Mouse (Mus musculus) layer of hippocampus, adult 2 months (tissue): ENCODE measurements around the gene Vps4a. TPM values are rescaled to one million over a fixed set of nuclear protein-coding genes. Genes with fewer than 3 reads are reported as not detected.
"Not testable (repeated sequence)": the region's sequence is repeated elsewhere in the genome, so short reads cannot be mapped to it uniquely, and the experiment has no call there.

ENCODE experiments used
- DNase-seq, 2 experiments: peaks; one replicate each; pipeline ENCODE4 v3.0.0; 2022; ENCODE audit warnings: low spot score in 2 of 2
- H3K27ac ChIP-seq: fragments of 200-600 bp; 2 replicates; pipeline ENCODE4 v1.8.1; 2022
- H3K4me3 ChIP-seq: fragments of 200-600 bp; 2 replicates; pipeline ENCODE4 v1.8.1; 2022; ENCODE audit warnings: mild to moderate bottlenecking
- CTCF ChIP-seq: fragments of 200-600 bp; conservative IDR thresholded peaks from 2 replicates; pipeline ENCODE4 v1.8.1; 2022; ENCODE audit warnings: antibody characterized with exemption, mild to moderate bottlenecking, moderate library complexity
- long read RNA-seq, 2 experiments: library from polyadenylated mRNA; stranded (forward); transcript quantifications; one replicate each; pipeline ENCODE4 v2.0.0; 2021; ENCODE audit warnings: borderline mapping rate in 2 of 2
- total RNA-seq, 2 experiments: library from RNA; stranded (reverse); gene quantifications; 2 replicates each; pipeline ENCODE4 v1.2.3; 2021

Vps4a gene
- 100 to 1,000 TPM; 112 to 116 TPM for total RNA-seq
- long read RNA-seq, experiment 1, transcript Vps4a-201 (11 exons, 2,178 nt), result major isoform, 61 of 72 reads
- long read RNA-seq, experiment 1, partial matches to known transcripts, result 2 of 72 reads
- long read RNA-seq, experiment 1, other reads (novel, unspliced or antisense), result 9 of 72 reads
- long read RNA-seq, experiment 2, transcript Vps4a-201 (11 exons, 2,178 nt), result major isoform, 106 of 115 reads
- long read RNA-seq, experiment 2, partial matches to known transcripts, result 2 of 115 reads
- long read RNA-seq, experiment 2, other reads (novel, unspliced or antisense), result 7 of 115 reads

DNA sequence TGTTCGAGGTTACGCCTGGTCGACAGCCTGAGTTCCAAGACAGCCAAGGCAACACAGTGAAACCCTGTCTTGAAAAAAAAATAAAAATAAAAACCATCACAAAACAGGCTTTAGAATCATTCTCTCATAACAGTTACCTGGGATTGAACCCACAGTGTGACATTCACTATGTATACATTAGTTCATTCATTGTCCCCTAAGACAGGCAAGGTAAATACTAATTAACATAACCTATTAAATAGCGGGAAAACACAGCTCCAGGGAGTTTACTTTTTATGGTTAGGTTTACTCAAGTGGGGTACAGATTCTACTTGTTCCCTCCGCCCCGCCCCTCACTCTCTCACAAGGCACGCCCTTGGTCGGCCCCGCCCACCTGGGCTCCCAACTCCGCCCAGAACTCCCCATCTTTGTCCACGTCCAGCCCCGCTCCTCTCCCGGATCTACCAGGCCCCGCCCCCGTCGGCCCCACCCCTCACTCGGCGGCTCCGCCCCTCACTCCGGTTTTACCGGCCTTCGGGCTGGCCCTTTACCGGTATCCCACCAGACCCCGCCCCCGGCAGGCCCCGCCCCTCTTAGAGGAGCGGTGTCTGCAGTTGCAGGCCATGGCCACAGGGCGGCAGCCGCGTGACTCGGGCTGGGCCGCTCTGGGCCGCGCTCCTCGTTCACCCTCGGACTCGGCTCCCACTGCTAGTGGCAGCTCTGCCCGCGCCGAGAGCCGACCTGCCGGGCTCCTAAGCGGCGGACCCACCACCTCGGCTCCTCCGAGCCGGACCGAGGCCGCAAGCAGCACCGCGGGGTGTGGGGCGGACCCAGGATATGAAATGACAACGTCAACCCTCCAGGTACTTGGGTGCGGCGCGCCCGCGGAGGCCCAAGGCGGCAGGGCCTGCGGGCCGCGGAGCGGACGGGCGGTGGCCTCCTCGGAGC lies at the start of gene Vps4a:
Vps4a (plus strand) TSS at position 573 of the 927 bp plus-strand sequence.
- DNase-seq, result peak; percentile 95 to 97

GRCm38 (mm10) chr8:106985404-106985821 lies 45.6 kb upstream of the Vps4a start:
- peak overlapping the region; percentile 80 for H3K27ac ChIP-seq
- no peak for TF ChIP-seq CTCF
- DNase-seq, result peak in 1 of 2 experiments; percentile 66
- H3K4me3 ChIP-seq, result no peak overlapping the region

More for the DNA sequence above, at the start of gene Vps4a:
- Histone ChIP-seq H3K4me3 (peak within 1 kb of the TSS; percentile 88), H3K27ac (peak within 1 kb of the TSS; percentile 93)
- TF ChIP-seq CTCF, result peak; percentile 99

DNA sequence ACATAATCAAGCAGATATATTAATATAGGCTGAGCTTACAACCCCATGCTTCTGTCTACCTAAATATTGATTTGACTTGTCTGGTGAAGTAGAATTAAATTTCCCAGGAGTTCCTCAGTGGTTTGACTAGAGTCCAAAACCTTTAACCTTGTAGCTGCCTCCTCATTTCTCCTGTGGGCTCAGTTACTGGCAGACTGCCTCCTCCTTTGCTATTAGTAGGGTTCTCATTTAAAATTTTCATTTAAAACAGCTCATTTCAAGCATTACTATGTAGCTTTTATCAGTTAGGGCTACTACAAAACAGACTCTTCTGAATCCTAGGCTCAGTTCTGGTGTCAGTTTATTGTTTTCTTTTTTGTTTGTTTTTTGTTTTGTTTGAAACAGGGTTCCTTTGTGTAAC lies 45.1 kb upstream of the Vps4a start:
- TF ChIP-seq CTCF, result no peak
- H3K4me3 ChIP-seq, result no peak overlapping the region
- peak overlapping the region; percentile 80 for H3K27ac ChIP-seq
- no peak for DNase-seq

DNA sequence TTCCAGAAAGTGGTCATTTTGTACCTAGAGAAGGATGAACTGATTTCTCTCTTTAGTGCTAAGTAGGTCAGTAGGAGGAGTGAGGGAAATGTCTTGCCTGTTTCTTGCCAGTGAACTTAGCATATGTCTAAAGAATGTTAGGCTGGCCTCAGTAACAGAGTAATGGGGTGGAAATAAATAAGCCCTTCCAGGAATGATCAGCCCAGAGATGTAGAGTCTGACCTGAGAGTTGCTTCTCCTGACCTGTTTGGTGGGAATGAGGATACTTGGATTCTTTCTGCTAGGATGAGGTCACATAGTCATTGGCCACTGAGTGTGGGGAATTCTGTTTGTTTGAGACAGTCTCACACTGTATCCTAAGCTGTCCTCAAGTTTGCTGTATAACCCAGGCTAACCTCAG lies 43.5 kb upstream of the Vps4a start:
- H3K4me3 ChIP-seq, result no peak overlapping the region
- no peak for DNase-seq
- H3K27ac ChIP-seq, result no peak overlapping the region
- no peak for TF ChIP-seq CTCF

GRCm38 (mm10) chr8:106991393-106991792 lies 39.6 kb upstream of the Vps4a start:
- no peak for TF ChIP-seq CTCF
- no peak overlapping the region for H3K4me3 ChIP-seq
- DNase-seq, result peak in 1 of 2 experiments; percentile 51
- H3K27ac ChIP-seq, result peak overlapping the region; percentile 19; the same call in 1 of the 2 replicates

- not testable (repeated sequence) for H3K27ac ChIP-seq, DNase-seq, H3K4me3 ChIP-seq
- peak; percentile 62 for TF ChIP-seq CTCF
These were observed 34.7 kb upstream of the Vps4a start for GRCm38 (mm10) chr8:106996339-106996738.

GRCm38 (mm10) chr8:106997416-106997815 lies 33.6 kb upstream of the Vps4a start:
- Histone ChIP-seq H3K4me3 (no peak overlapping the region), H3K27ac (no peak overlapping the region)
- no peak for TF ChIP-seq CTCF
- no peak for DNase-seq

DNA sequence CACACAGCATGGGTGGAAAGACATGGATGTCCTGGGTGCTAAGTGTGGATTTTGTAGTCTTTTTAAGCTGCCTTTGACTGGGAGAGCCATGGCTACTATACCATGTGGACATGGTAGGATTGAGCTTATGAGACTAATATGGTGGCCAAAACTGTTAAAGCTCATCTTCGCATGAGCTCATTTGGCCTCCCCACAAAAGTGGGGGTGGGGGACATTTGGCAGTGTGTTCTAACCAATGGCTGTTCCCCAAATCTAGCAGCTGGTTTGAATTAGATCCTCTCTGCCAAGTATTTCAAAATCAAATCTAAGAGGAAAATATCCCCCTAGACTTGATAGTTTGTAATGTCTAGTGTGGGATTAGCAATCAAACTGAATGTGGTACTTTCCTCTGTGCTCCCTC lies 32.0 kb upstream of the Vps4a start:
- H3K27ac ChIP-seq, result peak overlapping the region; percentile 77
- peak; percentile 64 to 66 for DNase-seq
- no peak overlapping the region for H3K4me3 ChIP-seq
- no peak for TF ChIP-seq CTCF

- H3K4me3 ChIP-seq, result no peak overlapping the region
- DNase-seq, result peak; percentile 87 to 94
- peak overlapping the region; percentile 56; the same call in 1 of the 2 replicates for H3K27ac ChIP-seq
- peak; percentile 100 for TF ChIP-seq CTCF
These were observed 28.5 kb upstream of the Vps4a start for GRCm38 (mm10) chr8:107002532-107002931.

DNA sequence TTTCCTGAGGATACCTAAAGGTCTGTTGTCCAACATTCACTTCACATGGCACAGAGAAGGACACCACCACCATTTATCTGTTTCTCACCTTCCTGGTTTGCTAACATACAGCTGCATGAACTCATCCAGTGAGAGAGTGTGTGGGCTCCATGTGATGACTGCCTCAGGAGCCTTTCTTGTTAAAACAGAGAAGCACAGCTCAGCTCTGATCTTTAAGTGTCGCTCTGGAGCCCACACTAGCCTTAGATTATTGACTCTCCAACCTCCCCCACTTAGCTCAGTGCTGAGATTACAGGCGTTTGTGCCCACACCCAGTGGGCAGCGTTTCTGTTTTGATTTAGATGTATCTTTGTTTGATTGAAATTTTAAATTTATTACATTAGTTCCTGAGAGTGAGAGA lies 23.2 kb upstream of the Vps4a start:
- Histone ChIP-seq H3K4me3 (no peak overlapping the region), H3K27ac (0 out of 2 replicates have a peak overlapping the region, but pooled peaks have one; percentile 39)
- no peak for DNase-seq
- TF ChIP-seq CTCF, result no peak

GRCm38 (mm10) chr8:107012666-107013065 lies 18.4 kb upstream of the Vps4a start:
- DNase-seq, result no peak
- TF ChIP-seq CTCF, result no peak
- no peak overlapping the region for H3K4me3 ChIP-seq
- H3K27ac ChIP-seq, result no peak overlapping the region

GRCm38 (mm10) chr8:107014915-107015314 lies 16.1 kb upstream of the Vps4a start:
- no peak for DNase-seq
- no peak for TF ChIP-seq CTCF

GRCm38 (mm10) chr8:107023479-107023878 lies 7.5 kb upstream of the Vps4a start:
- H3K4me3 ChIP-seq, result no peak overlapping the region
- TF ChIP-seq CTCF, result no peak

More at GRCm38 (mm10) chr8:107014915-107015314, 16.1 kb upstream of the Vps4a start:
- 0 out of 2 replicates have a peak overlapping the region, but pooled peaks have one; percentile 14 for H3K27ac ChIP-seq
- no peak overlapping the region for H3K4me3 ChIP-seq

More at GRCm38 (mm10) chr8:107023479-107023878, 7.5 kb upstream of the Vps4a start:
- no peak overlapping the region for H3K27ac ChIP-seq
- DNase-seq, result no peak
